Mouse (Mus musculus) megakaryocyte progenitor cell, adult 5-6 weeks (primary cell): ENCODE measurements at regions not wholly inside any gene's neighbourhood (a gene's known extent, or its start where the extent isn't known, plus 50 kb on each side); places are given as distances from the start of the nearest gene placed in this dataset.
"Not testable (repeated sequence)": the region's sequence is repeated elsewhere in the genome, so short reads cannot be mapped to it uniquely, and the experiment has no call there.

ENCODE experiments used
- ATAC-seq: replicated peaks from 2 replicates; pipeline ENCODE4 v1.8.0; 2016; ENCODE audit warnings: mild to moderate bottlenecking, moderate TSS enrichment, inconsistent platforms; ENCODE audit not compliant: poor library complexity

DNA sequence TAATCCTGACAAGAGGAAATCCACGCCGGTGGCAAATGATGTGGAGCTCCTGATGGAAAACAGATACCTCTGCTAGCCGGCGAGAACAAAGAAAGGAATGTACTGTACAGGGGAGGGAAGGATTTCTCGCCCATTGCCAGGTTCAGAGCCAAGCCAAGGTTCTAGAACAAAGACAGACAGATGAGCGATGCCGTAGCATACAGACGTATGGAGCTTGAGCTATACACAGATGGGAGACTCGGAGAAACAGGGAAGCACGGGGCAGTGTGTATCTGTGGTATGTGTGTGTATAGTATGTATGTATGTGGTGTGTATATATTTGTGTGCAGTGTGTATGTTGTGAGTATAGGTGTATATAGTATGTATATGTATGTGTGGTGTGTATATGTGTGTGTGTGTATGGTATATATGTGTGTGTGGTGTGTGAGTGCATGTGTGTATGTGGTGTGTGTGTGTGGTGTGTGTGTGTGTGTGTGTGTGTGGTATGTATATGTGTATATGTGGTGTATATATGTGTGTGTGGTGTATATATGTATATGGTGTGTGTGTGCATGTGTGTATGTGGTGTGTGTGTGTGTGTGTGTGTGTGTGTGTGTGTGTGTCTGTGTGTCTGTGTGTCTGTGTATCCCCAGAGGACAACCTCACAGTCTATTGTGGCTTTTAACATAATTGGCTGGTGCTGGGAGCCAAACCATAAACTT, 140.6 kb downstream of the Cand1 start:
- ATAC-seq, result no peak

- ATAC-seq, result no peak
Observed at GRCm38 (mm10) chr10:119094166-119094565, 145.7 kb downstream of the Cand1 start.

DNA sequence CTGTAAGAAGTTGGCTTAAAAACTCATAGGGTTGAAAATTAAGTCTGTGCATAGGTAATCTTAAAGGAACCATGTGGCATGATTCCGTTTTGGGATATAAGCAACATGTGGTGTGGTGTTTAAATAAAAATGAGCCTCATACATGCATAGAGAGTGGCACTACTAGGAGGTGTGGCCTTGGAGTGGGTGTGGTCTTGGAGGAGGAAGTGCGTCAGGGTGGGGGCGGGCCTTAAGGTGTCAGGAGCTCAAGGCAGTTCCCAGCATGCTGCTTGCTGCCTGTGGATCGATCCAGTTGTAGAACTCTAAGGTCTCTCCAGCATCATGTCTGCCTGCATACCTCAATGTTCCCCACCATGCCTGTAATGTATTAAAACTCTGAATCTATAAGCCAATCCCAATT, 152.0 kb downstream of the Cand1 start:
- ATAC-seq, result peak; percentile 59

GRCm38 (mm10) chr10:119087071-119087665, 152.7 kb downstream of the Cand1 start:
- ATAC-seq, result peak; percentile 62

GRCm38 (mm10) chr10:119086450-119086849, 153.4 kb downstream of the Cand1 start:
- peak; percentile 74 for ATAC-seq

GRCm38 (mm10) chr10:119083431-119083830, 156.4 kb downstream of the Cand1 start:
- ATAC-seq, result no peak

GRCm38 (mm10) chr10:119082861-119083260, 157.0 kb downstream of the Cand1 start:
- ATAC-seq, result no peak

DNA sequence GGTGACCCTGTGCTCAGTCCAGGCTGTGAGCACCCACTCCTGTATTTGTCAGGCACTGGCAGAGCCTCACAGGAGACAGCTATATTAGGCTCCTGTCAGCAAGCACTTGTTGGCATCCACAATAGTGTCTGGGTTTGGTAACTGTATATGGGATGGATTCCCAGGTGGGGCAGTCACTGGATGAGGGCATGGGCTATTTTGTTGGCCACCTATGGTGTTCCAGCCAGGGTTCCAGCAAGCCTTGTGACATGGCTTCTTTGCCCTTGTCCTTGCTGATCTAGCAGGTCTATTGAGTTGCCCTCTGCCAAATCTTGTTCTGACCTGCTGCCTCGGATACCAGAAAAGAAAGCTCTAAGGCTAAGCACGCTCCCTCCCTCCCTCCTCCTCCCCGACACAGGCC, 158.1 kb downstream of the Cand1 start:
- not testable (repeated sequence) for ATAC-seq

- ATAC-seq, result no peak
Observed at GRCm38 (mm10) chr10:119076100-119076566, 163.7 kb downstream of the Cand1 start.

- no peak for ATAC-seq
Observed at GRCm38 (mm10) chr10:119074887-119075286, 165.0 kb downstream of the Cand1 start.

DNA sequence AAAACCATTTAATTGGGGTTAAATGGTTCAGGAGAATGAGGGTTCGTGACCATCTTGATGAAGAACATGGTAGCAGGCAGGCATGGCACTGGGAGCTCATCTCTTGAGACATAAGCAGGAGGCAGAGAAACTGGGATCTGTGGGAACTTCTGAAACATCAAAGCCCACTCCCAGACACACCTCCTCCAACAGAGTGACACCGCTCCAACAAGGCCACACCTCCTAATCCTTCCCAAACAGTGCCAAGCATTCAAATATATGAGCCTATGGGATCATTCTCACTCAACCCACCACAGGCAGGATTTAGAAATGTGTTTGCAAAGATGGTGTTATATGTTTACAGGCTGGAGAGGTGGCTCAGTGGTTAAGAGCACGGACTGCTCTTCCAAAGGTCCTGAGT, 165.9 kb downstream of the Cand1 start:
- no peak for ATAC-seq

DNA sequence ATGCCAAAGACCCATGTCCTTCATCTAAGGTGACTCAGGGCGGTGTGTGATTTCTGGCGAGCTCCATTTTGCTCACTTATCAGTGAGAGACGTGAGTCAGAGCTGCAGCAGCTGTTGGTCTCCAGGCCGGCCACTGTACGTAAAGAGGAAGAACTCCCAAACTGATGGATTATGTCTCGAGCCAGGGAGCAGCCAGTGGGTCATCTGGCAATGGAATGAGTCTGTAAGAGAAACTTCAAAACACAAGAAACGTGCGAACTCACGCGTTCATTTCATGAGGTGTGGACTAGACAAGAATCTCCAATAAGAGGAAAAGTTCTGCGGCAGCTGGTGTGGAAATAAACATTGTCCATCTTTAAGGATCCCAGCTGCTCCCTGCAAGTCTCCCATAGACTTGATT, 170.4 kb downstream of the Cand1 start:
- no peak for ATAC-seq

DNA sequence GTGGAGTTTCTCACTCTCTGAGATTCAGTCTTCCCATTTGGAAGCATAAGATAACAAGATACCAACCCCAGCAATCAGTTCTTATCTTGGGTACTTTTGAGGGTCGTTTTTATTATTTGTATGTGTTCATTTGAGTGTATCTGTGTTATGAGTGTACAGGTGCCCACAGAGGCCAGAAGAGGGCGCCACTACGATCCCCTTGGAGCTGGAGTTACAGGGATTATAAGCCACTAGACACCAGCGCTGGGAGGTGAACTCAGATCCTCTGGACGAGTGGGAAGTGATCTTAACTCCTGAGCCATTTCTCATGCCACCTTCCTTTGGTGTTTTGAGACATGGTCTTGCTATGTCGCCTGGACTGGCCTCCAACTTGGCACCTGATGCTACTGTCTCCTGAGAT, 172.0 kb downstream of the Cand1 start:
- ATAC-seq, result no peak

- no peak for ATAC-seq
Observed at GRCm38 (mm10) chr10:119067366-119067765, 172.5 kb downstream of the Cand1 start.

- ATAC-seq, result peak; percentile 63
Observed at GRCm38 (mm10) chr10:119065974-119066373, 173.9 kb downstream of the Cand1 start.

GRCm38 (mm10) chr10:119065133-119065817, 174.6 kb downstream of the Cand1 start:
- peak; percentile 91 for ATAC-seq

DNA sequence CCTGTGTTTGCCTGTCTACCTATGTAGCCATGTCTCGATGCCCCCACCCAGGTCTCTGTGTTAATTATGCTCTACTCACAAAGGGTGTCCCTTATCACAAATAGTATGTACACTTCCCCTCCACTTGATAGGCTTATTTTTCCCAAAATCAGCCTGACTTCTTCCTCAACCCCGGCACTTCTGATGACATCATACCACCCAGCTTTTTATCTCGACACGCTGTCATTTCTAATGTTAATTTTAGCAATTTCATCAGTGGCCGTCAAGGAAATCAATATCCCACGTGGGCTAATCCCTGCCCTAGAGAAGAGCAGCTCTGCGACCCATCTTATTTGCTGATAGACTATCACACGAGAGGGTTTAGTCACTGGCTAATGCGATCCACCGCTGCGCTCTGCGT, 175.6 kb downstream of the Cand1 start:
- ATAC-seq, result no peak

DNA sequence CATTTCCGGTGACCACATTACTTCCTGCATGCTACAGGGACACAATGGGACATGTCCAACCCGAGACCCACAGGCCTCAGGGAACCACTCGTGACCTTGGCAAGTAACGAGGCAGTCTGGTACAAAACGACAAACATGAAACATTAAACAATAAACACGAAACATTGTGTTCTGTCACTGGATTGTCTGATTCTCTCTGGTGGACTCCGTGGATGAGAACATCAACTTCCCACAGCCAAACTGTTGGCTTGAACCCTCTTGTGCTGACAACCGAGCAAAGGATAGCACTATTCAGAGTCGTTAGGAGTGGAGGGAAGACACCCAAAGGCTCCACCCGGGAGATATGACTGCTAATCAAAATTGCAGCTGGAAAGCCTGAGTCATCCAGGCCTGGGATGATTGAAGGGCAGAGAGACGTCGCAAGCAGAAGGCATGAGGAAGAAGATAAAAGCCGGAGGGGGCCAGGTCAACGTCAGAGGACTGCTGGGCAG, 176.6 kb downstream of the Cand1 start:
- peak; percentile 55 for ATAC-seq

- ATAC-seq, result no peak
Observed at GRCm38 (mm10) chr10:119061958-119062599, 177.8 kb downstream of the Cand1 start.

- ATAC-seq, result no peak
Observed at GRCm38 (mm10) chr10:119061349-119061850, 178.5 kb downstream of the Cand1 start.

- ATAC-seq, result no peak
Observed at GRCm38 (mm10) chr10:119058493-119059020, 181.3 kb downstream of the Cand1 start.
